Mouse (Mus musculus) gastrocnemius, adult 18-20 months (tissue): Measurements from ENCODE around the gene Hip1. TPM values are rescaled to one million over a fixed set of nuclear protein-coding genes. Genes with fewer than 3 reads are reported as not detected.
"Not testable (repeated sequence)": the region's sequence is repeated elsewhere in the genome, so short reads cannot be mapped to it uniquely, and the experiment has no call there.

ENCODE experiments used
- DNase-seq: peaks from one replicate; pipeline ENCODE4 v3.0.0; 2021; ENCODE audit warnings: low spot score
- total RNA-seq, 2 experiments: library from RNA; stranded (reverse); gene quantifications; 2 replicates each; pipeline ENCODE4 v1.2.3; 2021

Gene Hip1
- total RNA-seq, 2 experiments from 2014 or later, result 17.3 TPM

GRCm38 (mm10) chr5:135493095-135493494 is 51.8 kb downstream of the Hip1 start:
- no peak for DNase-seq

- no peak for DNase-seq
These were observed 52.8 kb downstream of the Hip1 start for GRCm38 (mm10) chr5:135492126-135492525.

GRCm38 (mm10) chr5:135489695-135490294 is 55.1 kb downstream of the Hip1 start:
- no peak for DNase-seq

GRCm38 (mm10) chr5:135488881-135489694 is 55.8 kb downstream of the Hip1 start:
- DNase-seq, result peak; percentile 47

GRCm38 (mm10) chr5:135488222-135488880 is 56.6 kb downstream of the Hip1 start:
- no peak for DNase-seq

GRCm38 (mm10) chr5:135485289-135485688 is 59.6 kb downstream of the Hip1 start:
- no peak for DNase-seq

- DNase-seq, result not testable (repeated sequence)
These were observed 61.1 kb downstream of the Hip1 start for GRCm38 (mm10) chr5:135483865-135484264.

GRCm38 (mm10) chr5:135478877-135479600 is 65.9 kb downstream of the Hip1 start:
- DNase-seq, result no peak

- DNase-seq, result no peak
These were observed 68.7 kb downstream of the Hip1 start for GRCm38 (mm10) chr5:135476199-135476598.

- no peak for DNase-seq
These were observed 72.5 kb downstream of the Hip1 start for GRCm38 (mm10) chr5:135472405-135472804.

- no peak for DNase-seq
These were observed 73.2 kb downstream of the Hip1 start for GRCm38 (mm10) chr5:135471747-135472146.

- DNase-seq, result no peak
These were observed 76.6 kb downstream of the Hip1 start for GRCm38 (mm10) chr5:135468280-135468679.

GRCm38 (mm10) chr5:135465833-135466291 is 79.1 kb downstream of the Hip1 start:
- peak; percentile 42 for DNase-seq

GRCm38 (mm10) chr5:135463380-135463779 is 81.5 kb downstream of the Hip1 start:
- no peak for DNase-seq

GRCm38 (mm10) chr5:135460833-135461173 is 84.1 kb downstream of the Hip1 start:
- no peak for DNase-seq

GRCm38 (mm10) chr5:135460152-135460832 is 84.6 kb downstream of the Hip1 start:
- DNase-seq, result peak; percentile 67

- DNase-seq, result no peak
These were observed 85.4 kb downstream of the Hip1 start for GRCm38 (mm10) chr5:135459486-135459885.

GRCm38 (mm10) chr5:135457961-135458360 is 87.0 kb downstream of the Hip1 start:
- no peak for DNase-seq

GRCm38 (mm10) chr5:135456515-135456914 is 88.4 kb downstream of the Hip1 start:
- no peak for DNase-seq

GRCm38 (mm10) chr5:135454256-135454655 is 90.7 kb downstream of the Hip1 start:
- no peak for DNase-seq

GRCm38 (mm10) chr5:135451559-135451958 is 93.4 kb downstream of the Hip1 start:
- DNase-seq, result not testable (repeated sequence)
